Mouse (Mus musculus) limb, embryonic 12.5 days (tissue): Measurements from ENCODE around the gene Dmrt3. TPM values are rescaled to one million over a fixed set of nuclear protein-coding genes. Genes with fewer than 3 reads are reported as not detected.
A peak's percentile ranks its signal among the peaks of the same experiment; 100 is the strongest.

ENCODE experiments used
- ATAC-seq: fragments of 200-750 bp; cut with Nextera tagmentation; 2 replicates; pipeline ENCODE4 v1.8.0; 2017; ENCODE audit warnings: low read depth, moderate TSS enrichment; ENCODE audit not compliant: insufficient number of reproducible peaks, insufficient read depth, low FRiP score, low TSS enrichment
- H3K27ac ChIP-seq: fragments of 300-500 bp; sonication (generic); 2 replicates; pipeline ENCODE4 v1.5.1; 2016; ENCODE audit warnings: mild to moderate bottlenecking, moderate library complexity
- H3K27me3 ChIP-seq: fragments of 300-500 bp; sonication (generic); 2 replicates; pipeline ENCODE4 v1.6.1; 2016; ENCODE audit warnings: mild to moderate bottlenecking, moderate library complexity
- H3K36me3 ChIP-seq: fragments of 300-500 bp; sonication (generic); 2 replicates; pipeline ENCODE4 v1.6.1; 2016; ENCODE audit warnings: mild to moderate bottlenecking, moderate library complexity
- H3K4me1 ChIP-seq: fragments of 300-500 bp; sonication (generic); replicated peaks from 2 replicates; pipeline ENCODE4 v1.6.1; 2016
- H3K4me2 ChIP-seq: fragments of 300-500 bp; sonication (generic); 2 replicates; pipeline ENCODE4 v1.6.1; 2016; ENCODE audit warnings: mild to moderate bottlenecking, moderate library complexity
- H3K4me3 ChIP-seq: fragments of 300-500 bp; sonication (generic); replicated peaks from 2 replicates; pipeline ENCODE4 v1.5.1; 2016; ENCODE audit warnings: mild to moderate bottlenecking
- H3K9ac ChIP-seq: fragments of 300-500 bp; sonication (generic); replicated peaks from 2 replicates; pipeline ENCODE4 v1.6.1; 2016; ENCODE audit warnings: mild to moderate bottlenecking, moderate library complexity
- H3K9me3 ChIP-seq: fragments of 300-500 bp; sonication (generic); 2 replicates; pipeline ENCODE4 v1.6.1; 2016; ENCODE audit warnings: mild to moderate bottlenecking, moderate library complexity
- WGBS: fragments of 180-500 bp; shearing (Covaris S2); methylation state at CpG from one replicate; pipeline ENCODE4 v1.1.7; 2016; 5-methylcytosine and 5-hydroxymethylcytosine counted together
- polyA plus RNA-seq: library from polyadenylated mRNA; unstranded; fragments of >200 nt; fragmentation: Nextera tagmentation; extraction: Ambion mirVana; gene quantifications from 2 replicates; pipeline ENCODE4 v1.2.1, GENCODE M21; 2016

Dmrt3 gene
- polyA plus RNA-seq, 1 experiment from 2014 or later: 0.46 TPM

DNA sequence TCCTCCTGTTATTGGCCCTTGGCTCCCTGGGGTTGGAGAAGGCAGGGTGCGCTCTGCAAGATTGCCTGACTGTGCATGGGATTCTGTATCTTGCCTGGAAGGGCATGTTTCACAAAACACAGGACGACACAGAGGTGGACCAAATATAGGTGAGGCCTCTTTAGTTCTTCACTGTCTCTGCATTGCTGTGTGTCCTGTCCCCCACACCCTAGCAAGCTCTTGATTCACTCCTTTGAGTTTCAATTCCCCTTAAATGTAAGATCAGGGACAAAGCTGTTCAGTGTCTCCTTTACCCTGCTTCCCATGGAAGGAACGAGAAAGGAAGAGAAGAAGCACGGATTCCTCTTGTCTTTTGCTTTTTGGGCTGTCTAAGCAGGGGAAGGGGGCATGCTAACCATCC, 57.7 kb downstream of the Dmrt3 start:
- Histone ChIP-seq H3K9me3 (no peaks in the 10 kb centered on the region), H3K4me3 (no peak overlapping the region), H3K4me1 (peaks cover 27% of the 10 kb centered on the region), H3K27ac (no peak overlapping the region), H3K27me3 (peaks cover 90% of the 10 kb centered on the region), H3K36me3 (no peaks in the 10 kb centered on the region), H3K9ac (no peak overlapping the region), H3K4me2 (no peak overlapping the region)
- no peak for ATAC-seq
- WGBS: 18% methylated on average over 4 of the region's 4 CpGs

DNA sequence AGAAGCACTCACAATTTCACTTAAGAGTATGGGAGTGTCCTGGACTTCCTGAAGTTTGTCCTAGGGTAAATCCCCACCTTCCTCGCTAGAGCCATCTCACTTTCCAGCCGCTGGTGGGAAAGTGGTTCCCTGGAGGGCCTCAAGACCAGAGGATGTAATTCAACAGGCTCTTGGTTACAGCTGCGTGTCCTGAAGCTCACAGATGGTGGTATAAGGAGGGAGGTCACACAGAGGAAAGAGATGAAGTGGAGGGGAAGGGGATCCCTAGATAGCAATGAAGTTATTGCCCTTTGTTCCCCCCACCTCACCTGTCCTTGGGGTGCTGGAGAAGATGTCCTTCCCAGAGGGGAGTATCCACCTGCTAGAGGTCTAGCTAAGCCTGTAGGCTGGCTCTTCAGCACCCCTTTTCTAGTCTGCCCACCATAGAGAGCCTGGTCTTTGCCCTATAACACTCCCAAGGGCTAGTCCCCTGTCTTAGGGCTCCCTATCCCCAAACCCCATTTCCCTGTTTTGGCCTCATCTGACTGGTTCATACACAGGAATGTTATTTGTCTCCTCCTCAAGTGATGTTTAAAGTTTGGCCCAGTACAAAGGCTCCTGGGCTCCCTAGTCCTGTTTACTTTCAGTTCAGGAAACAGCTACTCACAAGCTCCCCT, 59.6 kb downstream of the Dmrt3 start:
- H3K27ac ChIP-seq: no peak overlapping the region
- H3K4me2 ChIP-seq: no peak overlapping the region
- H3K9me3 ChIP-seq: no peaks in the 10 kb centered on the region
- peaks cover 98% of the 10 kb centered on the region for H3K27me3 ChIP-seq
- no peak overlapping the region for H3K9ac ChIP-seq
- no peak for ATAC-seq
- H3K4me1 ChIP-seq: peaks cover 31% of the 10 kb centered on the region
- no peak overlapping the region for H3K4me3 ChIP-seq
- WGBS: 0% methylated on average over 3 of the region's 3 CpGs
- H3K36me3 ChIP-seq: no peaks in the 10 kb centered on the region

DNA sequence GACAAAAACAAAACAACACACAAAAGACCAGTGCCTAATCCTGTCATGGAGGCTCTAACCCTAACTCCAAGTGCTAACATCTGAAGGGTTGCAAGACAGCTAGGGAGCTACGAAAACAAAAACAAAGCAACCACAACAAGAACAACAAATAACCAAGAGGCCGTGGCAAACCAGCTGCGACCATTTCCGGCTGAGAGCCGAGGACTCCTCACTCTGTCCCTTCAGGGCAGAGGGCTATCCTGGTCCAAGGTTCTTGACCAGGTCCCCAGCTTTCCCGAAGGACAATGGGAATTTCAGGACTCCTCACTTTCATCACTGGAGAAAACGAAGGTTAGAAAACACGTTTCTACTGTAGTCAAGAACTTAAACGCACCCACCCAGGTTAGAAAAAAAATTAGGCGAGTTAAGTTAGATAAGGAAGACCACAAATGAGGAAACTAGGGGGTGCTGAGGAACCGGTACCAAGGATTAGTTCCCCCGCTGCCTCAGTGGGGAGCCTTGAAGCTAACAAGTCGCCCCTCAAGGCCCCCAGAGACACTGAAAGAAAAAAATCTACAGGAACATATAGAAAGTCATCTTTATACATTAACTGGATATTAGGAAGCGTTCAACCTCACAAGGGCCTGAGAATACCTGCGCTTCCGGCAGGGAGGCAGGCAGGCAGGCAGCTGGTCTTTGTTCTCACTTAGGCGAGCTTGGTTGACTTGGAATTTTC, 60.6 kb downstream of the Dmrt3 start:
- H3K9ac ChIP-seq: no peak overlapping the region
- H3K27ac ChIP-seq: no peak overlapping the region
- no peak for ATAC-seq
- peaks cover 98% of the 10 kb centered on the region for H3K27me3 ChIP-seq
- H3K36me3 ChIP-seq: no peaks in the 10 kb centered on the region
- peak overlapping the region; percentile 73 for H3K4me2 ChIP-seq
- peaks cover 27% of the 10 kb centered on the region for H3K4me1 ChIP-seq
- peak overlapping the region; percentile 11; the same call in 1 of the 2 replicates for H3K4me3 ChIP-seq
- no peaks in the 10 kb centered on the region for H3K9me3 ChIP-seq
- under 1% methylated on average over 17 of the region's 17 CpGs for WGBS

DNA sequence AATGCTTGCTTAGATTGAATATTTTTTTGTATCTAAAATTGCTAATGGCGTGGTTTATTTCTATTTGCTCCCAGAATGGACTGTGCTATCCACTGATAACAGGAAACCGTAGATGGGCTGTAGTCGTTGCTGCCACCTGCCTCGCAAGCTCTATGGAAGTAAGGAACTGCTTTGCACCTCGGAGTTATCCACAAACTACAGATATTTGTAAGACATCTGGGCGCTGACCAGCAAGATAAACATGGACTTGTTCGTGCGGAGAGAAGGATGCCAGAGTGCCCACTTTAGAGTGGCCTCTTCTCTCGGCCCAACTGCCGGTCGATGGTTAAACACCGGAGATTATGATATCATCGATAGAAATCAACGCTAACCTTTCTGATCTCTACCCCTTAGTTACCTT, 61.6 kb downstream of the Dmrt3 start:
- no peak overlapping the region for H3K27ac ChIP-seq
- H3K9ac ChIP-seq: no peak overlapping the region
- H3K4me2 ChIP-seq: peak overlapping the region; percentile 73
- H3K27me3 ChIP-seq: peaks cover 98% of the 10 kb centered on the region
- WGBS: 1% methylated on average over 14 of the region's 14 CpGs
- H3K4me1 ChIP-seq: peaks cover 17% of the 10 kb centered on the region
- peak overlapping the region; percentile 51 for H3K4me3 ChIP-seq
- H3K36me3 ChIP-seq: no peaks in the 10 kb centered on the region
- ATAC-seq: no peak
- no peaks in the 10 kb centered on the region for H3K9me3 ChIP-seq

DNA sequence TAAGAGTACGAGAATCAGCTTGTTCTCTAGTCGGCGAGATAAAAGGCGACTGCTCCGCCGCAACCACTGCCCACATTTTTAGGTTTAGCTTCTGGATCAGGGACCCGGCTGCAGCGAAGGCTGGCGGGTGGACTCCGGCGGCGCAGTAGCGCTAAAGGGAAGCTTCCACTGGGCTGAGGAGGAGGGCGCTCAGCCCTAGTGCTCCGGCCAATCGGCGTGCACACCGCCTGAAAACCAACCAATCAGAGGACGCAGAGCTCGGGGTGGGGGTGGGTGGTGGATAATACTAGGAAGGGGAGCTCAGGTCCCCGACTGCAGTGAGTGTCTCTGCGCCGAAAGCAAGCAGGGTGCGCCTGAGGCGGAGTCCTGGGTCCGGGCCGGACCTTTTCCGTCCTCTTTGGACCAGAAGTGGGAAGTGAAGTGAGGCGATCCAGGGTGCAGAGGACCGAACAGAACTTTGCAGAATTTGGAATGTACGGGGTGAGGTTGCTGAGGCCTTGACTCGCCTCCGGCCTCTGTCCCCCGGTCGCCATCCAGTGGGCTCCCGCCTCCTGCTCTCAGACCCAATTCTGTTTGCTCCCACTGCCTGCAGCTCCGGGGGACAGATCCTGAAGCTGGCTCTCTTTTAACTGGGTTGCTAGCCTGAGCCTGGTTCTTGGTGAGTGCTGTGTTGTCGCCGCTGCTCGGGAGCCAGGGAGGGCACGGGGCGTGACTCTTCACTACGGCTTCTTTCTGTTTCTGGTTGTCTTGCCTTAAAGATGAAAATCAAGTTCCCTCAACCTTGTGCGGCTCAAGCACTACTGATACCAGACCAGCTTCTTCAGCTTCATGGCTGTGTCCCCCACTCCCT, 62.2 kb downstream of the Dmrt3 start, which contains the start of gene Dmrt2:
Gene Dmrt2, plus strand, starts transcription at position 311 of the 850 bp plus-strand sequence.
- WGBS: 0% methylated on average over 44 of the region's 44 CpGs
- no peak within 1 kb of the TSS for H3K27ac ChIP-seq
- peak within 1 kb of the TSS; percentile 51 for H3K4me3 ChIP-seq
- ATAC-seq: peak; percentile 95
- H3K9ac ChIP-seq: peak within 1 kb of the TSS; percentile 55
- H3K4me2 ChIP-seq: peak within 1 kb of the TSS; percentile 73
- H3K9me3 ChIP-seq: no peaks in the 10 kb centered on the region
- H3K27me3 ChIP-seq: peaks cover 96% of the 10 kb centered on the region
- H3K36me3 ChIP-seq: no peaks in the 10 kb centered on the region
- H3K4me1 ChIP-seq: peaks cover 16% of the 10 kb centered on the region

Other genes with a start within 250 kb of the Dmrt3 start
- 0.14 and 0.16 TPM in 2 replicates for gene Dmrt1, start 104.7 kb upstream of the Dmrt3 start, polyA plus RNA-seq
- 14.2 and 20.7 TPM in 2 replicates for gene Dmrt2, start 62.1 kb downstream of the Dmrt3 start, polyA plus RNA-seq